ENCODE assay signal across 8 mouse cellular contexts in the genomic region with DNA sequence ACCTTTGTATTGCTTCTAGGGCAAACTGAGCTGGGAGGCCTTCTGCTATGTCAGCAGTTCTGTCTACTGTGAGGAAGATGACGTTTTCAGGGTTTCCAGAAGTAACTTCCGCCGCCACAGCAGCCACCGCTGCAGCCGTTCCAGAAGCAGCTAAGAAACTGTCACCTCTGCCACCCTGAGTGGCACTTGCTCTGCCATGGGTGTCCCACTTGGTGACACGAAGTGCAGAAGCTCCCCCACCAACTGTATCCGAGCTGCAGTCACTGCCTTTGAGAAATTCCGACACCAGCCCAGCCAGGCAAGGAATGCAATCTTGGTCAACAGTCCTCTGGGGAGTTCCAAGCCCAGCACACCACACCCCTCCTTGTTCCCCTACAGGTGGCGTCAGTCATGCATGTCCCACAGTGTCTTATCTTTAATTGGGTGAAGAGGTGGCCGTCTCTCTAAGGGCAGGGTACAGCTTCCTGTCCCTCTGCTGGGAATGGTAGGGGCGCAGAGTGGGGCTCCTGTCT. TPM values are rescaled to one million over a fixed set of nuclear protein-coding genes. Genes with fewer than 3 reads are reported as not detected.
DNase-seq lines count a peak whose midpoint lies in the region; ATAC-seq and TF ChIP-seq lines count a peak whose summit lies in the region.

No protein-coding gene starts in this region.

- H3K27ac ChIP-seq in intestine, embryonic 14.5 days (ENCODE audit: low read depth) = no peak overlapping the region
- H3K27ac ChIP-seq in forebrain, embryonic 11.5 days (ENCODE audit: low read depth, low read length) = no peak overlapping the region

- H3K9ac ChIP-seq in intestine, embryonic 14.5 days (ENCODE audit: low read length) = no peak overlapping the region
- no peak overlapping the region for H3K9ac ChIP-seq in forebrain, embryonic 11.5 days (ENCODE audit: low read length)

- WGBS in intestine, embryonic 14.5 days = 51% methylated on average over 11 of the region's 11 CpGs
- WGBS in forebrain, embryonic 11.5 days = 53% methylated on average over 11 of the region's 11 CpGs

- peak; percentile 63 for ATAC-seq in Patski
- ATAC-seq in intestine, embryonic 14.5 days (replicated peaks; ENCODE audit: low FRiP score, low TSS enrichment, low read depth) = peak; percentile 63
- no peak for ATAC-seq in forebrain, embryonic 11.5 days (replicated peaks; ENCODE audit: low FRiP score)

- no peaks in the 10 kb centered on the region for H3K36me3 ChIP-seq in intestine, embryonic 14.5 days (ENCODE audit: control insufficient read depth, insufficient read depth, low read length)
- no peaks in the 10 kb centered on the region for H3K36me3 ChIP-seq in forebrain, embryonic 11.5 days (ENCODE audit: control insufficient read depth, insufficient read depth, low read length)

- peak; percentile 22 for DNase-seq in embryo, embryonic 10 days (ENCODE audit: low spot score)
- no peak for DNase-seq in embryo, embryonic 10.5 days (ENCODE audit: low spot score)
- DNase-seq in Patski (ENCODE audit: low read depth, low spot score) = no peak
- DNase-seq in intestine, embryonic 14.5 days (ENCODE audit: low spot score) = peak; percentile 50
- DNase-seq in naive thymus-derived CD4-positive, alpha-beta T cell, adult 2 months (ENCODE audit: low read depth) = peak; percentile 63
- no peak for DNase-seq in c-Kit-positive CD71-positive TER-119-positive erythroid progenitor cells, embryonic 14.5 days (ENCODE audit: low spot score)
- no peak for DNase-seq in layer of hippocampus, postnatal 10 days (ENCODE audit: low spot score in 2 of 2)
- DNase-seq in forebrain, embryonic 11.5 days (ENCODE audit: low spot score) = no peak

- peaks cover 22% of the 10 kb centered on the region for H3K4me1 ChIP-seq in intestine, embryonic 14.5 days (replicated peaks; ENCODE audit: control insufficient read depth, insufficient read depth, low read length)
- H3K4me1 ChIP-seq in forebrain, embryonic 11.5 days (replicated peaks; ENCODE audit: control insufficient read depth, insufficient read depth, low read length) = no peaks in the 10 kb centered on the region

- CTCF ChIA-PET in Patski (lab: Charles Lee) = interaction anchor here (1.4 to 2.1 kb wide), 4 partner anchors 9 to 16 kb away, joined by 3 to 6 read pairs (median 6); no protein-coding TSS in a partner anchor

- no peaks in the 10 kb centered on the region for H3K9me3 ChIP-seq in intestine, embryonic 14.5 days (ENCODE audit: control insufficient read depth, low read length)
- H3K9me3 ChIP-seq in forebrain, embryonic 11.5 days (ENCODE audit: control insufficient read depth, low read length) = no peaks in the 10 kb centered on the region

- POLR2A ChIA-PET in Patski (lab: Charles Lee) = no interaction called here

- no peaks in the 10 kb centered on the region for H3K27me3 ChIP-seq in Patski
- H3K27me3 ChIP-seq in intestine, embryonic 14.5 days (replicated peaks; ENCODE audit: control insufficient read depth, insufficient read depth, low read length) = no peaks in the 10 kb centered on the region
- no peaks in the 10 kb centered on the region for H3K27me3 ChIP-seq in forebrain, embryonic 11.5 days (ENCODE audit: control insufficient read depth, insufficient read depth, low read length)

- no peak overlapping the region for H3K4me3 ChIP-seq in intestine, embryonic 14.5 days (ENCODE audit: low read depth, low read length)
- no peak overlapping the region for H3K4me3 ChIP-seq in forebrain, embryonic 11.5 days (ENCODE audit: low read depth, low read length)

- peak overlapping the region; percentile 12; the same call in 1 of the 2 replicates for H3K4me2 ChIP-seq in intestine, embryonic 14.5 days (ENCODE audit: low read length)
- H3K4me2 ChIP-seq in forebrain, embryonic 11.5 days (ENCODE audit: low read depth, low read length, severe bottlenecking) = no peak overlapping the region

- TF ChIP-seq CTCF in Patski (IDR thresholded peaks at IDR 0.05) = no peak

- in situ Hi-C loops in Patski (cut with MboI; ENCODE audit: low pct_unique_long_range_greater_than_20kb) = no loop called here

RNA-seq across cellular contexts. Expression of a gene that starts 14.0 kb away (rescaled TPM):
- polyA plus RNA-seq in Patski (2021) = 35.6 TPM
- polyA plus RNA-seq in intestine, embryonic 14.5 days (2014; fragmentation: Nextera tagmentation; extraction: Ambion mirVana) = 24.4 and 28.7 TPM in 2 replicates
- total RNA-seq in layer of hippocampus, postnatal 10 days (2021) = 10 to 100 TPM; 12.7 to 13.6 TPM
- 6.9 and 7.6 TPM in 2 replicates for polyA plus RNA-seq in forebrain, embryonic 11.5 days (2014; fragmentation: Nextera tagmentation; extraction: Ambion mirVana)

RNA-seq across cellular contexts. Expression of a gene that starts 27.6 kb away (rescaled TPM):
- polyA plus RNA-seq in Patski (2021) = 2.0 TPM
- 1.6 and 1.7 TPM in 2 replicates for polyA plus RNA-seq in intestine, embryonic 14.5 days (2014; fragmentation: Nextera tagmentation; extraction: Ambion mirVana)
- 10 to 100 TPM; 14.5 to 14.7 TPM for total RNA-seq in layer of hippocampus, postnatal 10 days (2021)
- 1.1 and 1.2 TPM in 2 replicates for polyA plus RNA-seq in forebrain, embryonic 11.5 days (2014; fragmentation: Nextera tagmentation; extraction: Ambion mirVana)

Comparison
In these comparisons a context has a peak if more than half of its experiments do, and no peak if none do; other contexts are left out.
1. DNase-seq: peak in embryo, embryonic 10 days (single experiment), intestine, embryonic 14.5 days (single experiment) and naive thymus-derived CD4-positive, alpha-beta T cell, adult 2 months (single experiment); none in embryo, embryonic 10.5 days (single experiment), Patski (single experiment), c-Kit-positive CD71-positive TER-119-positive erythroid progenitor cells, embryonic 14.5 days (single experiment), layer of hippocampus, postnatal 10 days (0 of 2) and forebrain, embryonic 11.5 days (single experiment).